Mouse (Mus musculus) MEL-GATA-1-ER (cell line): ENCODE results near the gene Cd247.
"Not testable (repeated sequence)": the region's sequence is repeated elsewhere in the genome, so short reads cannot be mapped to it uniquely, and the experiment has no call there.

ENCODE experiments used
- DNase-seq: peaks from one replicate; pipeline ENCODE4 v3.0.0-alpha.2; 2012; ENCODE audit warnings: low read depth; ENCODE audit errors: extremely low read depth

Cd247 gene

GRCm38 (mm10) chr1:165788511-165788910, at the start of gene Cd247:
Gene Cd247 (plus strand): TSS chr1:165788681.
- no peak for DNase-seq

- no peak for DNase-seq
These were observed 49.5 kb upstream of the Cd247 start for GRCm38 (mm10) chr1:165738985-165739384.

GRCm38 (mm10) chr1:165741989-165742388, 46.5 kb upstream of the Cd247 start:
- DNase-seq = no peak

GRCm38 (mm10) chr1:165748053-165748452, 40.4 kb upstream of the Cd247 start:
- DNase-seq = no peak

GRCm38 (mm10) chr1:165751142-165751541, 37.3 kb upstream of the Cd247 start:
- DNase-seq = no peak

- no peak for DNase-seq
These were observed 36.6 kb upstream of the Cd247 start for GRCm38 (mm10) chr1:165751838-165752237.

- DNase-seq = no peak
These were observed 34.3 kb upstream of the Cd247 start for GRCm38 (mm10) chr1:165754205-165754604.

- no peak for DNase-seq
These were observed 33.3 kb upstream of the Cd247 start for GRCm38 (mm10) chr1:165755194-165755593.

- DNase-seq = no peak
These were observed 26.8 kb upstream of the Cd247 start for GRCm38 (mm10) chr1:165761522-165762305.

- not testable (repeated sequence) for DNase-seq
These were observed 26.0 kb upstream of the Cd247 start for GRCm38 (mm10) chr1:165762498-165762897.

- peak; percentile 65 for DNase-seq
These were observed 25.4 kb upstream of the Cd247 start for GRCm38 (mm10) chr1:165762914-165763634.

- DNase-seq = peak; percentile 92
These were observed 24.7 kb upstream of the Cd247 start, which contains the start of gene Creg1 for GRCm38 (mm10) chr1:165763635-165764372. Gene Creg1 (plus strand): TSS chr1:165763746.

- DNase-seq = no peak
These were observed 23.9 kb upstream of the Cd247 start for GRCm38 (mm10) chr1:165764571-165764970.

- DNase-seq = no peak
These were observed 23.4 kb upstream of the Cd247 start for GRCm38 (mm10) chr1:165765041-165765440.

- no peak for DNase-seq
These were observed 22.7 kb upstream of the Cd247 start for GRCm38 (mm10) chr1:165765651-165766294.

GRCm38 (mm10) chr1:165766295-165766890, 22.1 kb upstream of the Cd247 start:
- DNase-seq = peak; percentile 77

- peak; percentile 65 for DNase-seq
These were observed 19.5 kb upstream of the Cd247 start for GRCm38 (mm10) chr1:165768894-165769512.

- DNase-seq = no peak
These were observed 18.2 kb upstream of the Cd247 start for GRCm38 (mm10) chr1:165770181-165770759.

- peak; percentile 93 for DNase-seq
These were observed 17.0 kb upstream of the Cd247 start for GRCm38 (mm10) chr1:165771491-165771897.

GRCm38 (mm10) chr1:165771998-165772397, 16.5 kb upstream of the Cd247 start:
- no peak for DNase-seq
